Mouse (Mus musculus) megakaryocyte, embryonic 14.5 days (primary cell): ENCODE data around the gene Rpl15.

Experiments used
- FLI1 ChIP-seq: IDR thresholded peaks from 2 replicates; pipeline ENCODE4 v1.6.1; 2012; ENCODE audit warnings: low read length, inconsistent platforms, mixed read lengths
- GATA1 ChIP-seq: IDR thresholded peaks from 3 replicates; pipeline ENCODE4 v1.6.1; 2012; ENCODE audit warnings: mixed read lengths, low read length, inconsistent platforms, borderline replicate concordance

DNA sequence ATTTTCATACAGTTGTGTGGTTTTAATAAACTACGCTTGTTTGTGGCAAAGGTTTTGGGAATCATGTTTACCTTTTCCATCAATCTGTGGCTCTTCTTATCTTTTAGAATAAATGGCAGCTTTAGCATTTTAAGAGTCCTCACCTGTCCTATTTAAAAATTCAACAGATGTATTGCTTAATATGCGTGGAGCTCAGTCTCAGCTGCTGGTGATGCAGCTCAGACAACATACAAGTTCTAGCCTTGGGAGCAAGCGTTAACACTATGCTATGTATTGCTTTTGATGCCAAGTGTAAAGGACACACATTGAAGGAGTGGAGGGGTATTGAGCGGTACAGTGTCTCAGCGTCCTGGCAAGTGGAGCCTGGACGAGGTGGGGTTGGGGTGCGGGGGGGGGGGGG is 475 bp upstream of the Rpl15 start:
- no peak for TF ChIP-seq GATA1
- no peak for TF ChIP-seq FLI1
